Mouse (Mus musculus) liver, embryonic 16.5 days (tissue): ENCODE measurements around the gene Snx29. TPM values are rescaled to one million over a fixed set of nuclear protein-coding genes. Genes with fewer than 3 reads are reported as not detected.

Experiments
- ATAC-seq: fragments of 200-750 bp; cut with Nextera tagmentation; 2 replicates; pipeline ENCODE4 v1.8.0; 2017; ENCODE audit warnings: low read depth, mild to moderate bottlenecking, moderate number of reproducible peaks, moderate library complexity
- H3K27ac ChIP-seq: fragments of 300-500 bp; sonication (generic); 2 replicates; pipeline ENCODE4 v1.5.1; 2014; ENCODE audit warnings: mild to moderate bottlenecking, low read length
- H3K27me3 ChIP-seq: fragments of 300-500 bp; sonication (generic); 2 replicates; pipeline ENCODE4 v1.6.1; 2014; ENCODE audit warnings: low read depth, low read length, mixed read lengths; ENCODE audit not compliant: control insufficient read depth, insufficient read depth
- H3K36me3 ChIP-seq: fragments of 300-500 bp; sonication (generic); 2 replicates; pipeline ENCODE4 v1.6.1; 2014; ENCODE audit warnings: mild to moderate bottlenecking; ENCODE audit not compliant: control insufficient read depth, insufficient read depth
- H3K4me1 ChIP-seq: fragments of 300-500 bp; sonication (generic); 2 replicates; pipeline ENCODE4 v1.6.1; 2014; ENCODE audit warnings: low read depth, low read length, mixed read lengths; ENCODE audit not compliant: control insufficient read depth
- H3K4me2 ChIP-seq: fragments of 300-500 bp; sonication (generic); 2 replicates; pipeline ENCODE4 v1.6.1; 2014; ENCODE audit warnings: low read depth, low read length, mixed read lengths
- H3K4me3 ChIP-seq: fragments of 300-500 bp; sonication (generic); 2 replicates; pipeline ENCODE4 v1.5.1; 2014; ENCODE audit warnings: low read depth, mild to moderate bottlenecking, low read length
- H3K9ac ChIP-seq: fragments of 300-500 bp; sonication (generic); 2 replicates; pipeline ENCODE4 v1.6.1; 2014; ENCODE audit warnings: low read depth, low read length
- H3K9me3 ChIP-seq: fragments of 300-500 bp; sonication (generic); replicated peaks from 2 replicates; pipeline ENCODE4 v1.6.1; 2016; ENCODE audit warnings: low read length; ENCODE audit not compliant: control insufficient read depth
- WGBS: fragments of 180-500 bp; shearing (Covaris S2); extraction: QIAGEN DNeasy Blood & Tissue Kit; methylation state at CpG from one replicate; pipeline ENCODE4 v1.1.7; 2014; ENCODE audit not compliant: insufficient replicate concordance; 5-methylcytosine and 5-hydroxymethylcytosine counted together
- polyA plus RNA-seq: library from polyadenylated mRNA; unstranded; fragments of >200 nt; fragmentation: Nextera tagmentation; extraction: Ambion mirVana; gene quantifications from 2 replicates; pipeline ENCODE4 v1.2.1, GENCODE M21; 2015

The Snx29 gene
- polyA plus RNA-seq, 1 experiment from 2014 or later, result 4.6 TPM

- peak; percentile 74 for ATAC-seq
- Histone ChIP-seq H3K27me3 (no peaks in the 10 kb centered on the region), H3K4me1 (peaks cover 11% of the 10 kb centered on the region), H3K4me2 (no peak overlapping the region), H3K4me3 (no peak overlapping the region), H3K27ac (no peak overlapping the region), H3K36me3 (no peaks in the 10 kb centered on the region), H3K9ac (no peak overlapping the region), H3K9me3 (no peaks in the 10 kb centered on the region)
- WGBS, result 6% methylated on average over 1 of the region's 1 CpGs
These were observed 46.9 kb downstream of the Snx29 start for GRCm38 (mm10) chr16:11369642-11370041.

- Histone ChIP-seq H3K9ac (no peak overlapping the region), H3K27ac (no peak overlapping the region), H3K9me3 (no peaks in the 10 kb centered on the region), H3K36me3 (no peaks in the 10 kb centered on the region), H3K4me3 (no peak overlapping the region), H3K4me2 (no peak overlapping the region), H3K4me1 (peaks cover 11% of the 10 kb centered on the region), H3K27me3 (no peaks in the 10 kb centered on the region)
- WGBS, result 28% methylated on average over 7 of the region's 7 CpGs
- no peak for ATAC-seq
These were observed 47.4 kb downstream of the Snx29 start for GRCm38 (mm10) chr16:11370132-11370544.

GRCm38 (mm10) chr16:11379264-11379663 is 56.6 kb downstream of the Snx29 start:
- no peak for ATAC-seq
- H3K36me3 ChIP-seq, result no peaks in the 10 kb centered on the region
- 62% methylated on average over 3 of the region's 3 CpGs for WGBS

GRCm38 (mm10) chr16:11380038-11380437 is 57.3 kb downstream of the Snx29 start:
- no peaks in the 10 kb centered on the region for H3K36me3 ChIP-seq
- no peaks in the 10 kb centered on the region for H3K9me3 ChIP-seq
- H3K27ac ChIP-seq, result no peak overlapping the region
- H3K27me3 ChIP-seq, result no peaks in the 10 kb centered on the region
- H3K4me2 ChIP-seq, result no peak overlapping the region
- 63% methylated on average over 5 of the region's 5 CpGs for WGBS
- no peak overlapping the region for H3K9ac ChIP-seq
- no peaks in the 10 kb centered on the region; the same call in 1 of the 2 replicates for H3K4me1 ChIP-seq
- no peak for ATAC-seq
- no peak overlapping the region for H3K4me3 ChIP-seq

More at GRCm38 (mm10) chr16:11379264-11379663, 56.6 kb downstream of the Snx29 start:
- Histone ChIP-seq H3K27ac (no peak overlapping the region), H3K9me3 (no peaks in the 10 kb centered on the region), H3K4me3 (no peak overlapping the region), H3K4me1 (no peaks in the 10 kb centered on the region), H3K9ac (no peak overlapping the region), H3K4me2 (no peak overlapping the region), H3K27me3 (no peaks in the 10 kb centered on the region)

- Histone ChIP-seq H3K4me3 (no peak overlapping the region), H3K27me3 (no peaks in the 10 kb centered on the region), H3K27ac (no peak overlapping the region), H3K9ac (no peak overlapping the region), H3K36me3 (no peaks in the 10 kb centered on the region), H3K4me2 (no peak overlapping the region), H3K9me3 (no peaks in the 10 kb centered on the region), H3K4me1 (no peaks in the 10 kb centered on the region; the same call in 1 of the 2 replicates)
- 76% methylated on average over 8 of the region's 8 CpGs for WGBS
- ATAC-seq, result no peak
These were observed 58.2 kb downstream of the Snx29 start for GRCm38 (mm10) chr16:11380871-11381270.

GRCm38 (mm10) chr16:11384361-11384760 is 61.7 kb downstream of the Snx29 start:
- Histone ChIP-seq H3K4me2 (no peak overlapping the region), H3K9ac (no peak overlapping the region), H3K4me3 (no peak overlapping the region), H3K9me3 (no peaks in the 10 kb centered on the region), H3K27ac (no peak overlapping the region), H3K36me3 (no peaks in the 10 kb centered on the region), H3K27me3 (no peaks in the 10 kb centered on the region), H3K4me1 (no peaks in the 10 kb centered on the region; the same call in 1 of the 2 replicates)
- ATAC-seq, result no peak
- 56% methylated on average over 5 of the region's 5 CpGs for WGBS

GRCm38 (mm10) chr16:11385150-11385549 is 62.4 kb downstream of the Snx29 start:
- Histone ChIP-seq H3K4me1 (no peaks in the 10 kb centered on the region; the same call in 1 of the 2 replicates), H3K9ac (no peak overlapping the region), H3K27ac (no peak overlapping the region), H3K4me3 (no peak overlapping the region), H3K9me3 (no peaks in the 10 kb centered on the region), H3K27me3 (no peaks in the 10 kb centered on the region), H3K4me2 (no peak overlapping the region), H3K36me3 (no peaks in the 10 kb centered on the region)
- no peak for ATAC-seq
- WGBS, result 24% methylated on average over 5 of the region's 5 CpGs

- no peak; the same call in 1 of the 2 replicates for ATAC-seq
- Histone ChIP-seq H3K27ac (no peak overlapping the region), H3K9me3 (no peaks in the 10 kb centered on the region), H3K4me3 (no peak overlapping the region), H3K4me2 (no peak overlapping the region), H3K36me3 (no peaks in the 10 kb centered on the region), H3K4me1 (no peaks in the 10 kb centered on the region; the same call in 1 of the 2 replicates), H3K9ac (no peak overlapping the region), H3K27me3 (no peaks in the 10 kb centered on the region)
- WGBS, result 34% methylated on average over 5 of the region's 5 CpGs
These were observed 63.1 kb downstream of the Snx29 start for GRCm38 (mm10) chr16:11385798-11386197.

GRCm38 (mm10) chr16:11386221-11386620 is 63.5 kb downstream of the Snx29 start:
- Histone ChIP-seq H3K4me2 (no peak overlapping the region), H3K4me3 (no peak overlapping the region), H3K27me3 (no peaks in the 10 kb centered on the region), H3K9me3 (no peaks in the 10 kb centered on the region), H3K36me3 (no peaks in the 10 kb centered on the region), H3K4me1 (no peaks in the 10 kb centered on the region; the same call in 1 of the 2 replicates), H3K27ac (no peak overlapping the region), H3K9ac (no peak overlapping the region)
- no peak for ATAC-seq
